In genomic region chr14:48667396-48667795, GRCm38 (mm10) we compare ENCODE assay signal across 17 mouse cellular contexts. TPM values are rescaled to one million over a fixed set of nuclear protein-coding genes. Genes with fewer than 3 reads are reported as not detected.
DNase-seq lines count a peak whose midpoint lies in the region; ATAC-seq lines count a peak whose summit lies in the region.
"Had no signal": no experiment of that assay in that cellular context is flagged by ENCODE, and none has a peak within 500 bp of the region (broad histone marks: within the 10 kb centered on the region; RNA-seq: fewer than 3 reads in every experiment).

No protein-coding gene starts in this region.

- no peaks in the 10 kb centered on the region for H3K9me3 ChIP-seq in limb, embryonic 10.5 days (replicated peaks)
- H3K9me3 ChIP-seq in heart, embryonic 12.5 days (replicated peaks) = no peaks in the 10 kb centered on the region
- H3K9me3 ChIP-seq: embryonic facial prominence, embryonic 15.5 days; liver, embryonic 13.5 days had no signal

- H3K36me3 ChIP-seq in limb, embryonic 10.5 days = no peaks in the 10 kb centered on the region
- H3K36me3 ChIP-seq in heart, embryonic 12.5 days = no peaks in the 10 kb centered on the region
- H3K36me3 ChIP-seq: embryonic facial prominence, embryonic 15.5 days; liver, embryonic 13.5 days had no signal

- intact Hi-C loops in left cerebral cortex, postnatal 4 days (cut with DNase I) = no loop called here
- intact Hi-C loops in left cerebral cortex, postnatal 25 days (cut with DNase I) = loop anchor here (5.0 to 10.0 kb wide), 3 partner anchors 185 to 325 kb away; no protein-coding TSS in a partner anchor

- no peak overlapping the region for H3K9ac ChIP-seq in heart, embryonic 12.5 days
- H3K9ac ChIP-seq: embryonic facial prominence, embryonic 15.5 days; liver, embryonic 13.5 days had no signal

- H3K27ac ChIP-seq in limb, embryonic 10.5 days = no peak overlapping the region
- no peak overlapping the region for H3K27ac ChIP-seq in heart, embryonic 12.5 days (ENCODE audit: poor library complexity, severe bottlenecking)
- H3K27ac ChIP-seq: embryonic facial prominence, embryonic 15.5 days; liver, embryonic 13.5 days had no signal

- no peak overlapping the region for H3K4me3 ChIP-seq in limb, embryonic 10.5 days
- no peak overlapping the region for H3K4me3 ChIP-seq in heart, embryonic 12.5 days
- H3K4me3 ChIP-seq: liver, embryonic 13.5 days had no signal

- no peak overlapping the region for H3K4me2 ChIP-seq in heart, embryonic 12.5 days
- H3K4me2 ChIP-seq: embryonic facial prominence, embryonic 15.5 days; liver, embryonic 13.5 days had no signal

- WGBS in limb, embryonic 10.5 days = under 1% methylated on average over 12 of the region's 12 CpGs
- 5% methylated on average over 12 of the region's 12 CpGs for WGBS in heart, embryonic 12.5 days

- peaks cover 31% of the 10 kb centered on the region for H3K4me1 ChIP-seq in limb, embryonic 10.5 days
- peaks cover 16% of the 10 kb centered on the region for H3K4me1 ChIP-seq in heart, embryonic 12.5 days (replicated peaks)

- ATAC-seq in heart, embryonic 12.5 days (ENCODE audit: insufficient number of reproducible peaks, low FRiP score) = no peak
- ATAC-seq: Patski had no signal

- DNase-seq in left cerebral cortex, postnatal 4 days = peak; percentile 41
- DNase-seq in left cerebral cortex, postnatal 25 days (ENCODE audit: low spot score in 2 of 2) = no peak
- peak; percentile 73 for DNase-seq in embryo, embryonic 11 days
- peak; percentile 59 for DNase-seq in limb, embryonic 10.5 days (ENCODE audit: low spot score)
- DNase-seq in adrenal gland, postnatal 36 days = no peak
- no peak for DNase-seq in spleen, postnatal 10 days (ENCODE audit: low spot score in 2 of 2)
- DNase-seq in right cerebral cortex, postnatal 25 days = no peak
- DNase-seq: adrenal gland, postnatal 10 days; gastrocnemius, postnatal 14 days; liver, embryonic 13.5 days had no signal

- peaks cover 100% of the 10 kb centered on the region for H3K27me3 ChIP-seq in limb, embryonic 10.5 days (ENCODE audit: low read depth, poor library complexity, severe bottlenecking)
- H3K27me3 ChIP-seq in heart, embryonic 12.5 days (replicated peaks) = peaks cover 66% of the 10 kb centered on the region

RNA-seq across cellular contexts. Expression of gene Otx2, which starts 6.2 kb away (rescaled TPM):
- total RNA-seq in left cerebral cortex, postnatal 4 days (2021) = under 1 TPM; 0.36 to 0.64 TPM
- under 1 TPM; 0.64 to 0.80 TPM for total RNA-seq in left cerebral cortex, postnatal 25 days (2021)
- polyA plus RNA-seq in limb, embryonic 10.5 days (2016; fragmentation: Nextera tagmentation; extraction: Ambion mirVana) = 0.06 TPM in 1 of 2 replicates, not detected in the other
- polyA plus RNA-seq in heart, embryonic 12.5 days (2016; fragmentation: Nextera tagmentation; extraction: Ambion mirVana) = 0.15 TPM in 1 of 2 replicates, not detected in the other
- not detected for total RNA-seq in adrenal gland, postnatal 36 days (2021)
- total RNA-seq: adrenal gland, postnatal 10 days; gastrocnemius, postnatal 14 days; megakaryocyte, adult 5-6 weeks had no signal
- polyA plus RNA-seq: heart, postnatal 0 days; kidney, embryonic 14.5 days; liver, embryonic 13.5 days; Patski; stomach, embryonic 14.5 days had no signal

Comparison
In these comparisons a context has a peak if more than half of its experiments do, and no peak if none do; other contexts are left out.
1. DNase-seq: peak in left cerebral cortex, postnatal 4 days (single experiment), embryo, embryonic 11 days (single experiment) and limb, embryonic 10.5 days (single experiment); none in left cerebral cortex, postnatal 25 days (0 of 2), adrenal gland, postnatal 36 days (0 of 2), spleen, postnatal 10 days (0 of 2) and right cerebral cortex, postnatal 25 days (single experiment).